Mouse (Mus musculus): Measurements from ENCODE around the gene Gm20388. TPM values are rescaled to one million over a fixed set of nuclear protein-coding genes. Genes with fewer than 3 reads are reported as not detected.

Gm20388 gene
- polyA plus RNA-seq, 1 experiment from 2014 or later, result 12.4 TPM

- no peaks in the 10 kb centered on the region; the same call in 1 of the 2 replicates for H3K27me3 ChIP-seq (replicated peaks; ENCODE audit: control insufficient read depth, insufficient read depth, low read length)
- H3K4me2 ChIP-seq (ENCODE audit: low read length), result no peak overlapping the region
- no peak overlapping the region for H3K27ac ChIP-seq (ENCODE audit: low read depth, low read length)
- H3K4me3 ChIP-seq (ENCODE audit: low read length), result no peak overlapping the region
- WGBS, result 90% methylated on average over 7 of the region's 7 CpGs
- no peaks in the 10 kb centered on the region for H3K9me3 ChIP-seq (ENCODE audit: control insufficient read depth, low read length)
- ATAC-seq, result no peak
- H3K36me3 ChIP-seq (ENCODE audit: control insufficient read depth, insufficient read depth, low read length), result no peaks in the 10 kb centered on the region
- no peak overlapping the region for H3K9ac ChIP-seq (ENCODE audit: low read depth, low read length)
- H3K4me1 ChIP-seq (ENCODE audit: control insufficient read depth, insufficient read depth, low read depth, low read length), result peaks cover 28% of the 10 kb centered on the region
Measured at GRCm38 (mm10) chr8:120467598-120467997, 557.0 kb downstream of the Gm20388 start.

- Histone ChIP-seq H3K9me3 (ENCODE audit: control insufficient read depth, low read length) (no peaks in the 10 kb centered on the region), H3K36me3 (ENCODE audit: control insufficient read depth, insufficient read depth, low read length) (no peaks in the 10 kb centered on the region), H3K27me3 (replicated peaks; ENCODE audit: control insufficient read depth, insufficient read depth, low read length) (no peaks in the 10 kb centered on the region; the same call in 1 of the 2 replicates), H3K27ac (ENCODE audit: low read depth, low read length) (no peak overlapping the region), H3K9ac (ENCODE audit: low read depth, low read length) (no peak overlapping the region), H3K4me1 (ENCODE audit: control insufficient read depth, insufficient read depth, low read depth, low read length) (peaks cover 33% of the 10 kb centered on the region), H3K4me3 (ENCODE audit: low read length) (no peak overlapping the region), H3K4me2 (ENCODE audit: low read length) (no peak overlapping the region)
- WGBS, result 88% methylated on average over 12 of the region's 12 CpGs
- no peak for ATAC-seq
Measured at GRCm38 (mm10) chr8:120470170-120470569, 559.5 kb downstream of the Gm20388 start.

- peak; percentile 27; the same call in 1 of the 2 replicates for ATAC-seq
- H3K9ac ChIP-seq (ENCODE audit: low read depth, low read length), result no peak overlapping the region; the same call in 1 of the 2 replicates
- no peak overlapping the region for H3K4me2 ChIP-seq (ENCODE audit: low read length)
- no peaks in the 10 kb centered on the region; the same call in 1 of the 2 replicates for H3K27me3 ChIP-seq (replicated peaks; ENCODE audit: control insufficient read depth, insufficient read depth, low read length)
- peaks cover 29% of the 10 kb centered on the region for H3K4me1 ChIP-seq (ENCODE audit: control insufficient read depth, insufficient read depth, low read depth, low read length)
- no peak overlapping the region for H3K4me3 ChIP-seq (ENCODE audit: low read length)
- 14% methylated on average over 7 of the region's 7 CpGs for WGBS
- peak overlapping the region; percentile 34; the same call in 1 of the 2 replicates for H3K27ac ChIP-seq (ENCODE audit: low read depth, low read length)
- H3K36me3 ChIP-seq (ENCODE audit: control insufficient read depth, insufficient read depth, low read length), result no peaks in the 10 kb centered on the region
- no peaks in the 10 kb centered on the region for H3K9me3 ChIP-seq (ENCODE audit: control insufficient read depth, low read length)
Measured at GRCm38 (mm10) chr8:120471166-120471565, 560.5 kb downstream of the Gm20388 start.

- ATAC-seq, result no peak
- Histone ChIP-seq H3K27me3 (replicated peaks; ENCODE audit: control insufficient read depth, insufficient read depth, low read length) (no peaks in the 10 kb centered on the region; the same call in 1 of the 2 replicates), H3K9me3 (ENCODE audit: control insufficient read depth, low read length) (no peaks in the 10 kb centered on the region), H3K9ac (ENCODE audit: low read depth, low read length) (0 out of 2 replicates have a peak overlapping the region, but pooled peaks have one; percentile 21), H3K4me2 (ENCODE audit: low read length) (no peak overlapping the region; the same call in 1 of the 2 replicates), H3K4me3 (ENCODE audit: low read length) (no peak overlapping the region), H3K27ac (ENCODE audit: low read depth, low read length) (peak overlapping the region; percentile 13), H3K36me3 (ENCODE audit: control insufficient read depth, insufficient read depth, low read length) (no peaks in the 10 kb centered on the region), H3K4me1 (ENCODE audit: control insufficient read depth, insufficient read depth, low read depth, low read length) (peaks cover 31% of the 10 kb centered on the region)
- 64% methylated on average over 2 of the region's 2 CpGs for WGBS
Measured at GRCm38 (mm10) chr8:120471752-120472151, 561.1 kb downstream of the Gm20388 start.

- 29% methylated on average over 16 of the region's 16 CpGs for WGBS
- no peak overlapping the region for H3K4me3 ChIP-seq (ENCODE audit: low read length)
- H3K4me2 ChIP-seq (ENCODE audit: low read length), result peak overlapping the region; percentile 14; the same call in 1 of the 2 replicates
- ATAC-seq, result peak; percentile 19; the same call in 1 of the 2 replicates
- H3K36me3 ChIP-seq (ENCODE audit: control insufficient read depth, insufficient read depth, low read length), result no peaks in the 10 kb centered on the region
- no peaks in the 10 kb centered on the region; the same call in 1 of the 2 replicates for H3K27me3 ChIP-seq (replicated peaks; ENCODE audit: control insufficient read depth, insufficient read depth, low read length)
- peak overlapping the region; percentile 21; the same call in 1 of the 2 replicates for H3K9ac ChIP-seq (ENCODE audit: low read depth, low read length)
- H3K4me1 ChIP-seq (ENCODE audit: control insufficient read depth, insufficient read depth, low read depth, low read length), result peaks cover 35% of the 10 kb centered on the region
- H3K9me3 ChIP-seq (ENCODE audit: control insufficient read depth, low read length), result no peaks in the 10 kb centered on the region
- peak overlapping the region; percentile 13 for H3K27ac ChIP-seq (ENCODE audit: low read depth, low read length)
Measured at GRCm38 (mm10) chr8:120472230-120472629, 561.6 kb downstream of the Gm20388 start.

- ATAC-seq, result no peak; the same call in 1 of the 2 replicates
- 80% methylated on average over 13 of the region's 13 CpGs for WGBS
- peaks cover 37% of the 10 kb centered on the region for H3K4me1 ChIP-seq (ENCODE audit: control insufficient read depth, insufficient read depth, low read depth, low read length)
Measured at GRCm38 (mm10) chr8:120473729-120474364, 563.2 kb downstream of the Gm20388 start.

GRCm38 (mm10) chr8:120474496-120475235, 564.0 kb downstream of the Gm20388 start:
- Histone ChIP-seq H3K36me3 (ENCODE audit: control insufficient read depth, insufficient read depth, low read length) (no peaks in the 10 kb centered on the region), H3K9ac (ENCODE audit: low read depth, low read length) (no peak overlapping the region), H3K4me3 (ENCODE audit: low read length) (no peak overlapping the region), H3K9me3 (ENCODE audit: control insufficient read depth, low read length) (no peaks in the 10 kb centered on the region), H3K4me2 (ENCODE audit: low read length) (no peak overlapping the region), H3K27ac (ENCODE audit: low read depth, low read length) (no peak overlapping the region), H3K27me3 (replicated peaks; ENCODE audit: control insufficient read depth, insufficient read depth, low read length) (no peaks in the 10 kb centered on the region), H3K4me1 (ENCODE audit: control insufficient read depth, insufficient read depth, low read depth, low read length) (peaks cover 37% of the 10 kb centered on the region)
- no peak for ATAC-seq
- WGBS, result 80% methylated on average over 11 of the region's 11 CpGs

More at GRCm38 (mm10) chr8:120473729-120474364, 563.2 kb downstream of the Gm20388 start:
- no peak overlapping the region for H3K4me2 ChIP-seq (ENCODE audit: low read length)
- no peak overlapping the region for H3K27ac ChIP-seq (ENCODE audit: low read depth, low read length)
- H3K4me3 ChIP-seq (ENCODE audit: low read length), result no peak overlapping the region
- H3K9me3 ChIP-seq (ENCODE audit: control insufficient read depth, low read length), result no peaks in the 10 kb centered on the region
- H3K9ac ChIP-seq (ENCODE audit: low read depth, low read length), result no peak overlapping the region; the same call in 1 of the 2 replicates
- no peaks in the 10 kb centered on the region for H3K36me3 ChIP-seq (ENCODE audit: control insufficient read depth, insufficient read depth, low read length)
- no peaks in the 10 kb centered on the region for H3K27me3 ChIP-seq (replicated peaks; ENCODE audit: control insufficient read depth, insufficient read depth, low read length)

- no peak for ATAC-seq
- Histone ChIP-seq H3K27ac (ENCODE audit: low read depth, low read length) (no peak overlapping the region), H3K9me3 (ENCODE audit: control insufficient read depth, low read length) (no peaks in the 10 kb centered on the region), H3K27me3 (replicated peaks; ENCODE audit: control insufficient read depth, insufficient read depth, low read length) (no peaks in the 10 kb centered on the region), H3K4me1 (ENCODE audit: control insufficient read depth, insufficient read depth, low read depth, low read length) (peaks cover 37% of the 10 kb centered on the region), H3K4me2 (ENCODE audit: low read length) (no peak overlapping the region), H3K9ac (ENCODE audit: low read depth, low read length) (no peak overlapping the region), H3K4me3 (ENCODE audit: low read length) (no peak overlapping the region), H3K36me3 (ENCODE audit: control insufficient read depth, insufficient read depth, low read length) (no peaks in the 10 kb centered on the region)
- 73% methylated on average over 10 of the region's 10 CpGs for WGBS
Measured at GRCm38 (mm10) chr8:120475462-120476201, 565.0 kb downstream of the Gm20388 start.
